Mouse (Mus musculus): ENCODE data around the gene Il34. TPM values are rescaled to one million over a fixed set of nuclear protein-coding genes. Genes with fewer than 3 reads are reported as not detected.

The Il34 gene
- total RNA-seq, 2 experiments from 2014 or later = 7.2 TPM

DNA sequence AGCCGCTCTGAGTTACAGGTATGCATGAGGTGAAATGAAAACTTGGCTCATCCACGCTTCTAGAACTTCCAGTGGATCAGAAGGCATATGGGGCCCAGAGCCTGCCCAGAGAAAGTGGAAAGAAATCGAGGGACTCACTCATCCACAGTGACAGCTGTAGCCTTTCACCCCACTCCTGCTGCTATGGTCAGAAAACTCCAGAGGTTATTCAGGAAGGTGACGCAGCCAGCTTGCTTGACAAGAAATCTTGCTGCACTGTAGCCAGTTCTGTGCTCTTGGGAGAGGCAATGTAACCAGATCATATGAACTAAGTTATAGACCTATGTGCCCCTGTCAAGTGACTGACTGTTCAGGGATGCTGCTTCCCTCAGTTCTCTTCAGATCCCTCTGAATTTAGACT is 109.7 kb downstream of the Il34 start:
- no peak for DNase-seq (ENCODE audit: low spot score)
- intact Hi-C loops (cut with DNase I) = no loop called here

DNA sequence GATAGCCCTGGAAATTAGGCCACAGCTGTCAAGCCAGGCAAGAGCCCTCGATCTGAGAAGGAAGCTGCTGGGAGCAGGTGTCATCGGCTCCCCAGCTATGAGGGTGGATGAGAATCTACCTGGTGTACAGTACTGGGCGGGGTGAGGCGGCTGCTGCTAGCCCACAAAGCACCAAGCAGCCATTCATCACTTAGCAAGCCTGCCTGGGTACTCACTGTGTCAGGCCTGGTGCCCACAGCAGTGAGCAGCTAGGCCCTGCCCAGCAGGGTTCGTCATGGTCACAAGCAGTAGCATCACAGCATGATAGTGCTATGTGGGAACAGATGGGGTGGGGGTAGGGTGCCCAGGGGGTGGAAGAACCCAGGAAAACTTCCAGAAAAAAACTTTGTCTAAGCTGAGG is 110.3 kb downstream of the Il34 start:
- DNase-seq (ENCODE audit: low spot score) = no peak
- intact Hi-C loops (cut with DNase I) = no loop called here

DNA sequence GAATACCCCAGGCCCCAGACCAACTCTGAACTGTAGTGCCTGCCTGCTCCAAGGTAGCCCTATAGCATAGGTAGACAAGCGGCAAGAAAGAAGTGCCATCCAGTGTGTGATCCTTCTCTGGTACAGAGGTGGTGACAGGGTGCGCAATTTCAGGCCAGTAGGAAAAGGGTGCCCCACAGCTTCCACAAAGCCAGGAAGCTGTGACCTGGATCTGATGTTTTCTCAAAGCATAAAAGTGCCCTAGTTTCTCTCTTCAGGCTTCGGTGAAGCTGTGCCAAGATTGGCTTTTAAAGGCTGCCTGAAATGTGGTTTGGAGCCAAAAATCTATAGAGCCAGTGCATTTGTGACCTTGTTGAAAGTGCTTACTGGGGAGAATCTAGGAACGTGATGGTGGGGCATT is 110.9 kb downstream of the Il34 start:
- DNase-seq (ENCODE audit: low spot score) = no peak

GRCm38 (mm10) chr8:110694226-110694625 is 111.5 kb downstream of the Il34 start:
- intact Hi-C loops (cut with DNase I) = no loop called here
- no peak for DNase-seq (ENCODE audit: low spot score)

More for the DNA sequence above, 110.9 kb downstream of the Il34 start:
- intact Hi-C loops (cut with DNase I) = no loop called here

Other genes with a start within 250 kb of the Il34 start
- gene Vac14, start 187.3 kb downstream of the Il34 start, total RNA-seq (2021) = 10 to 100 TPM; 14.7 to 15.3 TPM
- gene Mtss1l, start 84.4 kb downstream of the Il34 start, total RNA-seq (2021) = 10 to 100 TPM; 33.8 to 36.1 TPM
- gene Cog4, start 40.7 kb upstream of the Il34 start, total RNA-seq (2021) = 10 to 100 TPM; 69.6 to 73.7 TPM
- gene Sf3b3, start 40.9 kb upstream of the Il34 start, total RNA-seq (2021) = 10 to 100 TPM; 39.7 to 42.4 TPM
- 1 to 10 TPM; 4.6 to 5.4 TPM for gene Fuk, start 96.6 kb upstream of the Il34 start, total RNA-seq (2021)
- gene St3gal2, start 114.0 kb upstream of the Il34 start, total RNA-seq (2021) = 10 to 100 TPM; 22.9 to 29.4 TPM
- gene Ddx19a, start 191.9 kb upstream of the Il34 start, total RNA-seq (2021) = 10 to 100 TPM; 33.2 to 33.3 TPM
- 10 to 100 TPM; 10.7 to 11.0 TPM for gene Ddx19b, start 225.8 kb upstream of the Il34 start, total RNA-seq (2021)
- gene Aars, start 227.2 kb upstream of the Il34 start, total RNA-seq (2021) = 10 to 100 TPM; 31.4 to 34.5 TPM